Mouse (Mus musculus) liver, embryonic 16.5 days (tissue): ENCODE measurements around the gene Pex10. TPM values are rescaled to one million over a fixed set of nuclear protein-coding genes. Genes with fewer than 3 reads are reported as not detected.

Experiments
- ATAC-seq: fragments of 200-750 bp; cut with Nextera tagmentation; 2 replicates; pipeline ENCODE4 v1.8.0; 2017; ENCODE audit warnings: low read depth, mild to moderate bottlenecking, moderate number of reproducible peaks, moderate library complexity
- H3K27ac ChIP-seq: fragments of 300-500 bp; sonication (generic); 2 replicates; pipeline ENCODE4 v1.5.1; 2014; ENCODE audit warnings: mild to moderate bottlenecking, low read length
- H3K27me3 ChIP-seq: fragments of 300-500 bp; sonication (generic); 2 replicates; pipeline ENCODE4 v1.6.1; 2014; ENCODE audit warnings: low read depth, low read length, mixed read lengths; ENCODE audit not compliant: control insufficient read depth, insufficient read depth
- H3K36me3 ChIP-seq: fragments of 300-500 bp; sonication (generic); 2 replicates; pipeline ENCODE4 v1.6.1; 2014; ENCODE audit warnings: mild to moderate bottlenecking; ENCODE audit not compliant: control insufficient read depth, insufficient read depth
- H3K4me1 ChIP-seq: fragments of 300-500 bp; sonication (generic); 2 replicates; pipeline ENCODE4 v1.6.1; 2014; ENCODE audit warnings: low read depth, low read length, mixed read lengths; ENCODE audit not compliant: control insufficient read depth
- H3K4me2 ChIP-seq: fragments of 300-500 bp; sonication (generic); 2 replicates; pipeline ENCODE4 v1.6.1; 2014; ENCODE audit warnings: low read depth, low read length, mixed read lengths
- H3K4me3 ChIP-seq: fragments of 300-500 bp; sonication (generic); 2 replicates; pipeline ENCODE4 v1.5.1; 2014; ENCODE audit warnings: low read depth, mild to moderate bottlenecking, low read length
- H3K9ac ChIP-seq: fragments of 300-500 bp; sonication (generic); 2 replicates; pipeline ENCODE4 v1.6.1; 2014; ENCODE audit warnings: low read depth, low read length
- H3K9me3 ChIP-seq: fragments of 300-500 bp; sonication (generic); replicated peaks from 2 replicates; pipeline ENCODE4 v1.6.1; 2016; ENCODE audit warnings: low read length; ENCODE audit not compliant: control insufficient read depth
- WGBS: fragments of 180-500 bp; shearing (Covaris S2); extraction: QIAGEN DNeasy Blood & Tissue Kit; methylation state at CpG from one replicate; pipeline ENCODE4 v1.1.7; 2014; ENCODE audit not compliant: insufficient replicate concordance; 5-methylcytosine and 5-hydroxymethylcytosine counted together
- polyA plus RNA-seq: library from polyadenylated mRNA; unstranded; fragments of >200 nt; fragmentation: Nextera tagmentation; extraction: Ambion mirVana; gene quantifications from 2 replicates; pipeline ENCODE4 v1.2.1, GENCODE M21; 2015

The Pex10 gene
- polyA plus RNA-seq, 1 experiment from 2014 or later = 8.9 TPM

GRCm38 (mm10) chr4:155024170-155025010 lies 42.4 kb upstream of the Pex10 start:
- H3K4me3 ChIP-seq = no peak overlapping the region
- no peaks in the 10 kb centered on the region for H3K4me1 ChIP-seq
- no peaks in the 10 kb centered on the region for H3K27me3 ChIP-seq
- H3K36me3 ChIP-seq = no peaks in the 10 kb centered on the region
- WGBS = 59% methylated on average over 11 of the region's 11 CpGs
- ATAC-seq = no peak
- H3K9me3 ChIP-seq = no peaks in the 10 kb centered on the region
- H3K4me2 ChIP-seq = no peak overlapping the region
- no peak overlapping the region for H3K9ac ChIP-seq
- no peak overlapping the region for H3K27ac ChIP-seq

- Histone ChIP-seq H3K27ac (no peak overlapping the region), H3K9ac (no peak overlapping the region), H3K27me3 (peaks cover 12% of the 10 kb centered on the region; the same call in 1 of the 2 replicates), H3K4me3 (no peak overlapping the region), H3K36me3 (no peaks in the 10 kb centered on the region), H3K4me2 (no peak overlapping the region), H3K9me3 (no peaks in the 10 kb centered on the region), H3K4me1 (no peaks in the 10 kb centered on the region)
- WGBS = 17% methylated on average over 6 of the region's 6 CpGs
- no peak for ATAC-seq
Measured at GRCm38 (mm10) chr4:155033115-155033514, 33.7 kb upstream of the Pex10 start.

- peaks cover 12% of the 10 kb centered on the region; the same call in 1 of the 2 replicates for H3K27me3 ChIP-seq
- ATAC-seq = no peak
Measured at GRCm38 (mm10) chr4:155034202-155034601, 32.6 kb upstream of the Pex10 start.

DNA sequence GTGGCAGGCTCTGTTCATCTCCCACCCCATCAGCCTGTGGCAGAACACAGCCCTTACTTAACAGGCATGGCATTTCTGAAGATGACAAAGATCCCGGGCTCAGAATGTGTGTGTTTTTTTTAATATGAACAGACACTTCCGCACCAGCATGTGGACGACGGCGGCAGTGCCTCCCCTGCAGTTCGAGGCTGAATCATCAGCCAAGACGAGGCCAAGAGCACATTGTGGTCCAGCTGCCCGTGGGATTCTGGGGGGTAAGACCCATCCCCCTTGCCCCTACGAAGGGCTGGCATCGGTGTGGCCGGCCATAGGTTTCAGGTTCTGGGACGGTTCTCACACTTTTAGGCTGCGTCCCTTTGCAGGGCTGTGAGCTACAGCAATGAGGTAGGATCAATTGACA lies 32.0 kb upstream of the Pex10 start:
- ATAC-seq = no peak
- H3K4me1 ChIP-seq = no peaks in the 10 kb centered on the region
- no peaks in the 10 kb centered on the region for H3K9me3 ChIP-seq
- no peak overlapping the region for H3K9ac ChIP-seq
- no peaks in the 10 kb centered on the region for H3K36me3 ChIP-seq
- H3K4me2 ChIP-seq = no peak overlapping the region
- no peak overlapping the region for H3K4me3 ChIP-seq
- WGBS = 57% methylated on average over 13 of the region's 13 CpGs
- H3K27ac ChIP-seq = no peak overlapping the region
- peaks cover 12% of the 10 kb centered on the region; the same call in 1 of the 2 replicates for H3K27me3 ChIP-seq

More at GRCm38 (mm10) chr4:155034202-155034601, 32.6 kb upstream of the Pex10 start:
- Histone ChIP-seq H3K9me3 (no peaks in the 10 kb centered on the region), H3K4me1 (no peaks in the 10 kb centered on the region), H3K27ac (no peak overlapping the region), H3K4me3 (no peak overlapping the region), H3K9ac (no peak overlapping the region), H3K36me3 (no peaks in the 10 kb centered on the region), H3K4me2 (no peak overlapping the region)
- WGBS = 34% methylated on average over 7 of the region's 7 CpGs

GRCm38 (mm10) chr4:155040197-155040596 lies 26.6 kb upstream of the Pex10 start:
- H3K4me3 ChIP-seq = no peak overlapping the region
- H3K9me3 ChIP-seq = no peaks in the 10 kb centered on the region
- H3K27ac ChIP-seq = no peak overlapping the region
- no peaks in the 10 kb centered on the region for H3K36me3 ChIP-seq
- no peak overlapping the region for H3K4me2 ChIP-seq
- no peak for ATAC-seq
- H3K9ac ChIP-seq = no peak overlapping the region
- peaks cover 42% of the 10 kb centered on the region for H3K27me3 ChIP-seq
- WGBS = 51% methylated on average over 9 of the region's 9 CpGs
- no peaks in the 10 kb centered on the region for H3K4me1 ChIP-seq

DNA sequence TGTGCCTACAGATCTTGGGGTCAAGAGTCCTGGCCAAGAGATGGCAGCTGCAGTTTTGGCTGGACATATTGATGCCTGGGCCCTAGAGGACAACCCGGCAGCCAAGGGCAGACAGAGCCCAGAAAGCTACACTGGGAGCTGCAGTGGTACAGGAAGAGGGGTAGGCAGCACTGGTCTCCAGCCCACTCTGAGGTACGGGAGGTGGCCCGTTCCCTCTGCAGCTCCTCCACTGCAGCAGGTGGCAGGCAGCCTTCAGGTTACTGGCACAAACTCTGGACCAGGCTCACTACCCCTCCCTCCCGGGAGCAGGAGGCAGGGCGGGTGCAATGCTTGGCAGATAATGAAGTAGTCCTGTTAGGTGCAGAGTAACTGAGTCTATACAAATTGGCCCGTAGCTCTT lies 26.1 kb upstream of the Pex10 start:
- H3K9me3 ChIP-seq = no peaks in the 10 kb centered on the region
- H3K4me1 ChIP-seq = no peaks in the 10 kb centered on the region
- no peak overlapping the region for H3K4me3 ChIP-seq
- H3K27me3 ChIP-seq = peaks cover 42% of the 10 kb centered on the region
- no peak overlapping the region for H3K9ac ChIP-seq
- no peak overlapping the region for H3K27ac ChIP-seq
- H3K4me2 ChIP-seq = no peak overlapping the region
- no peaks in the 10 kb centered on the region for H3K36me3 ChIP-seq
- WGBS = 53% methylated on average over 6 of the region's 6 CpGs
- ATAC-seq = no peak

GRCm38 (mm10) chr4:155042606-155043288 lies 24.1 kb upstream of the Pex10 start:
- Histone ChIP-seq H3K4me2 (no peak overlapping the region), H3K9me3 (no peaks in the 10 kb centered on the region), H3K36me3 (no peaks in the 10 kb centered on the region), H3K27me3 (peaks cover 42% of the 10 kb centered on the region), H3K27ac (no peak overlapping the region), H3K4me1 (no peaks in the 10 kb centered on the region), H3K9ac (no peak overlapping the region), H3K4me3 (no peak overlapping the region)
- no peak for ATAC-seq
- 2% methylated on average over 53 of the region's 65 CpGs for WGBS

GRCm38 (mm10) chr4:155043289-155043625 lies 23.6 kb upstream of the Pex10 start:
- Histone ChIP-seq H3K27me3 (peaks cover 42% of the 10 kb centered on the region), H3K9ac (no peak overlapping the region), H3K4me2 (no peak overlapping the region), H3K4me1 (no peaks in the 10 kb centered on the region), H3K4me3 (no peak overlapping the region), H3K27ac (no peak overlapping the region), H3K36me3 (no peaks in the 10 kb centered on the region), H3K9me3 (no peaks in the 10 kb centered on the region)
- 2% methylated on average over 25 of the region's 25 CpGs for WGBS
- ATAC-seq = no peak

GRCm38 (mm10) chr4:155046636-155047035 lies 20.2 kb upstream of the Pex10 start:
- H3K4me2 ChIP-seq = no peak overlapping the region
- H3K4me1 ChIP-seq = no peaks in the 10 kb centered on the region
- H3K9me3 ChIP-seq = no peaks in the 10 kb centered on the region
- no peaks in the 10 kb centered on the region for H3K36me3 ChIP-seq
- 59% methylated on average over 14 of the region's 14 CpGs for WGBS
- ATAC-seq = no peak
- no peak overlapping the region for H3K27ac ChIP-seq
- H3K27me3 ChIP-seq = peaks cover 33% of the 10 kb centered on the region
- H3K4me3 ChIP-seq = no peak overlapping the region
- H3K9ac ChIP-seq = no peak overlapping the region
